Mouse (Mus musculus): ENCODE data around the gene Bcl2l13.

The Bcl2l13 gene

GRCm38 (mm10) chr6:120929421-120929820 lies 93.4 kb downstream of the Bcl2l13 start:
- DNase-seq (ENCODE audit: low spot score), result no peak

GRCm38 (mm10) chr6:120930450-120931306 lies 94.7 kb downstream of the Bcl2l13 start:
- DNase-seq (ENCODE audit: low spot score), result no peak

DNA sequence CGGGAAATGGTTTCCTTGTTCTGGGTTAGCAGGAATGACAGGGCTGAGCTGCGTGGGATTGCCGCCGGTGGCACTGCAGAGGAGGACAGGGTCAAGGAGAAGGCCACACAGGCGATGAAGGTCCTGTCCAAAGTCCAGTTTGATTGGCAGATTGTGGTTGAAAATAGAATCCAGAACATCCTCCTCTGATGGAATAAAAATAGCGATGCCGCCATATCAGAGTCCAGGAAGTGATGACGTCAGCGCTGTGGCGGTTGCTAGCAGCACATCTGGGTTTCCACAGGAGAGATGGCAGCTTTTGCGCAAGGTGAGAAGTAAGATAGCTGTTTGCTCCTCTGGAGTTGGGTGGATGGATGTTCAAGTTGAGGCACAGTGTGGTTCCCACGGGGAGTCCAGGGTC lies 96.6 kb downstream of the Bcl2l13 start:
- DNase-seq (ENCODE audit: low spot score), result no peak

GRCm38 (mm10) chr6:120933670-120934069 lies 97.7 kb downstream of the Bcl2l13 start:
- no peak for DNase-seq (ENCODE audit: low spot score)

GRCm38 (mm10) chr6:120934176-120934575 lies 98.2 kb downstream of the Bcl2l13 start:
- no peak for DNase-seq (ENCODE audit: low spot score)

GRCm38 (mm10) chr6:120937104-120937617 lies 101.1 kb downstream of the Bcl2l13 start:
- DNase-seq (ENCODE audit: low spot score), result no peak

GRCm38 (mm10) chr6:120937999-120938608 lies 102.1 kb downstream of the Bcl2l13 start:
- no peak for DNase-seq (ENCODE audit: low spot score)

- no peak for DNase-seq (ENCODE audit: low spot score)
Observed at GRCm38 (mm10) chr6:120938763-120939450, 102.9 kb downstream of the Bcl2l13 start.

- no peak for DNase-seq (ENCODE audit: low spot score)
Observed at GRCm38 (mm10) chr6:120939783-120940182, 103.8 kb downstream of the Bcl2l13 start.

DNA sequence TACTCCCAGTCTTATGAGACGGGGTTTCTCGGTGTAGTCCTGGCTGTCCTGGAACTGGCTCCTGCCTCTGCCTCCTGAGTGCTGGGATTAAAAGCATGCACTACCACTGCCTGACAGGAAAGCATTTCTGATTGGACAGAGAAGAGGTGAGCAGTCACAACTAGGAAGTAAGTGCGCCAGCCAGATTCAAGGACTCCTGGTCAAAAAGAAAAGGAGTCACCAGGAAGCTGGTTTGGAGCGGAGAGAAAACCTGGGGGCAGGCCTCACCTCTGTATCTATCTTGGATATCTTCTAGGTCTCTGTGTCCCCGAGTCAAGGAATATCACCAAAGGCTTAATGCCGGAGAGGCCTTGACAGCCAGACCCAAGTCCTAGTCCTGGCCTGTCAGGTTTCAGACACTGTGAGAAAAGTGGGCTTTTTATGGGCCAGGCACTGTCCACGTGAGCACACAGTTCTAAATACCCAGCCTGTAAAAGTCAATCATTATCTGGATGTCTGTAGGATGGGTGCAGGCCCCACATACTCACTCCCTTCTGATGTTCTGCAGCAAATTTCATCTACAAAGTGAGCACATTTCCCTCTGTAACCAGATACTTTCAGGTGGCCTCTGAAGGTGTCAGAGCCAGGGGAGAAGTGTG lies 104.6 kb downstream of the Bcl2l13 start:
- peak; percentile 38 for DNase-seq (ENCODE audit: low spot score)

DNA sequence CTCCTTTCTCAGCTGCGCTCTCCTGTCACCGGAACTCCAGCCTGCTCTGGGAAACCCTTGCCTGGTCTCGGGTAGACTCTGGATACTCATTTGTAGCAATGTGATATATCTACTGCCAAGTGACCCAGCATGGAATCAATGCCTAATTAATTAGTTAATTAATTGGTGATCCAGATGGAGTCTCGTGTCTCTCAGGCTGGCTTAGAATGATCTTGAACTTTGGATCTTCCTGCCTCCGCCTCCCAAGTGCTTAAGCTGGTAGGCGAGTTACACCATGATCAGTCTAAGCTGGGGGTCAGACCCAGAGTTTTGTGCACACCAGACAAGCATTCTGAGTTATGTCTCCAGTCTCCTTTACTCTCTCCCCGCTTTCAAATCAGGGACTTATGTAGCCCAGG lies 105.1 kb downstream of the Bcl2l13 start:
- no peak for DNase-seq (ENCODE audit: low spot score)

DNA sequence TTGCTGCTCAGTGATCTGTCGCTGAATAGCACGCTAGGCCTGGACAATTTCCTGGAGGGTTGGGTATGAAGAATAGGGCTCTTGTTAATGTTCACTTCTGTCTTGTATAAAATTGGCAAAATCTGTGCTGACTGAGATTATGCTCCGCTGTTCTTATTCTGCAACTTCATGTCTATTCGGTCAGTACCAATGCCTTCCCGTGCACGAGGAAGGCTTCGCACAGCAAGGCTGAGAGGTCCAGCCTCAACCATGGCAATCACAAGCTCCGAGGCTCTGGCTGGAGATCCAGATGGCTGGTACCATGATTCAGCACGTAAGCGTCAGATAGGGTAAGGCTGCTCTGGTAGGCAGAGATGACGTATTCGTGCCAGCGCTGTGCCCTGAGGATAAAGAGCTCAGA lies 105.6 kb downstream of the Bcl2l13 start:
- DNase-seq (ENCODE audit: low spot score), result no peak

All from yolk sac, embryonic 10.5 days (tissue).